Mouse (Mus musculus): ENCODE results near the gene Gm36028. TPM values are rescaled to one million over a fixed set of nuclear protein-coding genes. Genes with fewer than 3 reads are reported as not detected.

Gene Gm36028
- polyA plus RNA-seq, 1 experiment from 2014 or later = 0.88 TPM

DNA sequence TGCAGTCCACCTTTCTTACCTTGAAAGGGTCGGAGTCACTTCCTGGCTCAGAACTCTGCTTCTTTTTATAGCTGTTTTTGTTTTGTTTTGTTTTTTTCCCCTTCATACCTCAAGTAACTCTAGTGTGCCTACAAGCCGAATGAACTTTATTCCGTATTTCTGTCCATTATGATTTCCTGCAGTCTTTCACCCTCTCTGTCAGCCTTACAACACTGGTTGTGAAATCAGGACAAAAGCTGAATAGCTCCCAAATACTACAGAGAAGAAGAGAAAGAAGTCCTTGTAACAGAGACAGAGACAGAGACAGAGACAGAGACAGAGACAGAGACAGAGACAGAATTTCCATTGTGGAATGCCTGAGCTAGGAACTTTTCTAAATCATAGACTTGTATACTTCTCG lies 43.0 kb downstream of the Gm36028 start:
- DNase-seq (ENCODE audit: low spot score) = no peak
- no peak overlapping the region for H3K27ac ChIP-seq
- H3K9me3 ChIP-seq = no peaks in the 10 kb centered on the region
- H3K36me3 ChIP-seq = peaks cover 74% of the 10 kb centered on the region
- H3K27me3 ChIP-seq (ENCODE audit: insufficient read depth, poor library complexity, severe bottlenecking) = no peaks in the 10 kb centered on the region
- no peak overlapping the region for H3K4me3 ChIP-seq
- WGBS = 90% methylated on average over 4 of the region's 4 CpGs
- peaks cover 17% of the 10 kb centered on the region for H3K4me1 ChIP-seq

DNA sequence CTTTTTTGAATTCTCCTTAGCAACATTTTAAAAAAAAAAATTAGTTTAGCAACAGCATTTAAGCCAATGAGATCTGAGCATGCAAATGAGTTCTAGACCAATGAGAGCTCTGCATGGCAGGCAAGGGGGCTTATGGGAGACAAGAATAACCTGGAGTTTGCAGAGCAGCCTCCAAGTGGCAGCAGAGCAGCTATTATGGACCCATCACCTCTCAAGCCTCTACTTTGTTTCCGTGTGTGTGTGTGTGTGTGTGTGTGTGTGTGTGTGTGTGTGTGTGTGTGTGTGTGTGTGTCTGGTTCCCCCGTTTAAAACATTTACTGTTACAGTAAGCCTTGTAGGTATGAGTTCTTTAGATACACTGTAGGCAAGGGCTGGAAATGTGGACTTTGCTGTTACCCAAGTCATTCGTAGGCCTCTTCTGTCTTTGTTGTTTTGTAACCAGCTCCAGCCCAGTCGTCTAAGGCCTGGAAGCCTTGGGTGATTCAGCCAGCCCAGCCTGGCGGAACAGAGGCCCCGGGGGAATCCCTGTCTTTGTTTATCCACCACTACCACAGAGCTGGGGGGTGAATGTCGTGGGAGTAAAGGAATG lies 46.5 kb downstream of the Gm36028 start:
- WGBS = 39% methylated on average over 7 of the region's 7 CpGs
- Histone ChIP-seq H3K27ac (peak overlapping the region; percentile 73), H3K4me3 (no peak overlapping the region), H3K36me3 (peaks cover 57% of the 10 kb centered on the region), H3K4me1 (peaks cover 34% of the 10 kb centered on the region), H3K9me3 (no peaks in the 10 kb centered on the region), H3K27me3 (ENCODE audit: insufficient read depth, poor library complexity, severe bottlenecking) (no peaks in the 10 kb centered on the region)
- DNase-seq (ENCODE audit: low spot score) = peak; percentile 89

DNA sequence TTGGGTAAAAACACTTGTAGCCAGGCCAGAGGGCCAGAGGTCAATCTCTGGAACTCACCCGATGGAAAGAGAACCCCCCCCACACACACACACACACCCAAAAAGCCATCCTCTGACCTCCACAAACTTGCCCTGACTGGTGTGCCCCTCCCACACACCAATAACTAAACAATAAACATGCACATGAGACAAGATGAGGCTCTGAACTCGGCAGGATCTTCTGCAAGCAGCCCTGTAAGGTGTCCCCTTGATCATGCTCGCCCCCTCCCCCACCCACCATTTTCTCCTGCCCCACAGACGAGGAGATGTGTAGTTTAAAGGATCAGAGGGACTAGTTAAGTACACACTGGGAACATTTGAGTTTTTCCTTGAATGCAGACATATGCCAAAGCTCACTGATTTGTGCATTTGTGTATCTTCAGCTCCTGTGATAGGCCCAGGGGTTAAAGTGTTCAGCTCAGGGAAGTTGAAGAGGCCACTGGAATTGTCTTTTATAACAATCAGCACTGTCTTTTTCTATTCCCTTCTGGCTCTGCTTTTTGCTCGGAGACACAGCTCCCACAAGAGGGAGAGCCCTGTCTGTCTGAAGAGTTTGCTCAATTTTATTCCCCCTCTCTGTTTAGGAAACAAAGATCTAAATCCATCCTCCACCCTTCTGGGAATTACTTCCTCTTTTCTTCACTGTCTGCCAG lies 47.1 kb downstream of the Gm36028 start:
- DNase-seq (ENCODE audit: low spot score) = no peak
- H3K9me3 ChIP-seq = no peaks in the 10 kb centered on the region
- H3K36me3 ChIP-seq = peaks cover 52% of the 10 kb centered on the region
- peak overlapping the region; percentile 67; the same call in 1 of the 2 replicates for H3K27ac ChIP-seq
- peaks cover 40% of the 10 kb centered on the region for H3K4me1 ChIP-seq
- WGBS = 56% methylated on average over 5 of the region's 5 CpGs
- H3K4me3 ChIP-seq = no peak overlapping the region
- H3K27me3 ChIP-seq (ENCODE audit: insufficient read depth, poor library complexity, severe bottlenecking) = no peaks in the 10 kb centered on the region

DNA sequence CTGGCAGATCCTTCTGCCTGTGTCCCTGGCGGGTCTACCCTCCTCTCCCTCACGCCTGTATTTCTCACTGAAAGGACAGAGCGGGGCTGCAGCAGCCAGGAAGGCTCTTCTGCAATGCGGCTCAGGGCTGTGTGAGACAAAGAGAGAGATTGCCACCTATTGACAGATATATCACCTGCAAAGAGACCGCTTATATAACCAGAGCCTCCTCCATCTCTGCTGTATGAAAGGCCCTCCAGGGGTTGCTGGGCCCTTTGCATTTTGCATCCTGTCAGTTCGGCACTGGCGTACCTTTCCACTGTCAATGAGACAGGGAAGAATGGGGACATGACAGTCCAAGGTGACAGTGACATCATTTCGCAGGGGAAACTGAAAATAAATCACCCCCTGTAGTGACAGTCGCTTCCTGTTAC lies 48.5 kb downstream of the Gm36028 start:
- Histone ChIP-seq H3K9me3 (no peaks in the 10 kb centered on the region), H3K4me1 (peaks cover 46% of the 10 kb centered on the region), H3K27me3 (ENCODE audit: insufficient read depth, poor library complexity, severe bottlenecking) (no peaks in the 10 kb centered on the region), H3K4me3 (no peak overlapping the region), H3K27ac (peak overlapping the region; percentile 81), H3K36me3 (peaks cover 44% of the 10 kb centered on the region)
- WGBS = 44% methylated on average over 9 of the region's 9 CpGs
- no peak for DNase-seq (ENCODE audit: low spot score)

DNA sequence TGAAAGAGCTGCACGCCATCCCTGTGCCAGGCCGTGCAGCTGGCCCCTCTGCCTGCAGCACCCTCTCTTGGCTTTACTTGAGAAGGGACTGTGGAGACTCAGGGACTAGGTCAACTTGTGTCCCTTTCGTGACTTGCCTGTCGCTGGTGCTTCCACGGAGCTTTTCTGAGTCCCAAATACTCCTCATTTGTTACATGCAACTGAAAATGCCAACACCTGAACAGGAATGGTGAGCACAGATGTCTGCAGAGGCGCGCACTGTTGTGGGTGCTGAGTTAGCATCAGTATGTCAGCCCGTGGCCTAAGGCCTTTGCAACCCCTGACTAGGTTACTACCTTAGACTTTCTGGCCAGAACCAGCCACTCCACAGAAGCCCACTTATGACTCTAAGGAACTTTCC lies 49.1 kb downstream of the Gm36028 start:
- Histone ChIP-seq H3K36me3 (peaks cover 49% of the 10 kb centered on the region), H3K27ac (peak overlapping the region; percentile 81), H3K9me3 (no peaks in the 10 kb centered on the region), H3K4me3 (no peak overlapping the region), H3K27me3 (ENCODE audit: insufficient read depth, poor library complexity, severe bottlenecking) (no peaks in the 10 kb centered on the region), H3K4me1 (peaks cover 51% of the 10 kb centered on the region)
- 80% methylated on average over 8 of the region's 8 CpGs for WGBS
- no peak for DNase-seq (ENCODE audit: low spot score)

DNA sequence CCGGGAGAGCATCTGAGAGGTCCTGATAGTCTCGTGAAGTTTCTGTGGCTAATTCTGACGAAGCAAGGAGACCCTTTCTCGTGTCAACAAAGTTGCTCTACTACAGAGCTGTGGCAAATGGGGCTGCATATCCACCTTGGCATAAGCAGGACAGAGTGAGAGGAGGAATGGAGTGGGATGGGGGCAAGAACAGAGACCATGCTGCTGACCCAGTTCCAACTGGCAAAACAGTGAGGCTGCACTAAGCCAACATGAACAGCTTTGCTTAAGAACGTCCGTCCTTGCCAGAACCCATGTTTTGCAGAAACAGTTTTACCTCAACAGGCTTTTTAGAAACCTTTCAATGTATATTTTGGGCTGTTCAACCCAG lies 51.3 kb downstream of the Gm36028 start:
- DNase-seq (ENCODE audit: low spot score) = no peak
- WGBS = 80% methylated on average over 6 of the region's 6 CpGs
- H3K4me1 ChIP-seq = peaks cover 49% of the 10 kb centered on the region
- peak overlapping the region; percentile 69; the same call in 1 of the 2 replicates for H3K27ac ChIP-seq
- H3K9me3 ChIP-seq = no peaks in the 10 kb centered on the region
- H3K27me3 ChIP-seq (ENCODE audit: insufficient read depth, poor library complexity, severe bottlenecking) = no peaks in the 10 kb centered on the region
- no peak overlapping the region for H3K4me3 ChIP-seq
- peaks cover 44% of the 10 kb centered on the region for H3K36me3 ChIP-seq

DNA sequence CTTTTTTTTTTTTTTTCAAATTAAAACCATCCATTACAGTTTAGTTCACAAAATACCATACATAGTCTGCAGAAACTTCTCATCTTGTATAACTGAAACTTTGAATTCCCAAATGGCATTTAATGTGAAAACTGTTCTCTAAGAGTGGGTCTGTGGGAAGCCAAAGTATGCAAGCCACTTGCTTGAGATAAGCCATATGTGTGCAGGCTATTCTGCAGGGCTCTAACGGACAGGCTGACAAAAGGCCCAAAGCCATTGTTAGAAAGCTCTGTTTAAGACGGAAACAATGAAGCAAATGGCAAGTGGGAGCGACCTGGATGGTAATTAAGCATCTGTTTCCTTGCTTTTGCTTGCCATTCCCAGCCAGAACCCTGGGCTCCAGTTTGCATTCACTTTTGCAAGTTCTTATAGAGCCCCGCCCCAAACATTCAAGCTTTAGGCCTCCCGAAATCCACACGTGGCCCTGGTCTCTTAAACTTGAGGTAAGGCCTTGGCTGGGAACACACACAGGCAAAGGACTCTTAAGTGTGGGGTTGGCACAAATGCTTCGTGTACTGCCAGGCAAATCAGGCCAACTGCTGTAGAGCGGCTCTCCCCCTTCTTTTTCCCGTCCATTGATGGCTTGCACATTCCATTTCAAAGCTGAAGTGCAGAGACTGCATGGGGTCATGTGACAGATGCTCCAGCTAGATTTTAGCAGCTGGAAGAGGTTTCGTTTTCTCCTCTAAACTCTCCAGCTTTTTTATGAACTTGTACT lies 51.9 kb downstream of the Gm36028 start:
- Histone ChIP-seq H3K27me3 (ENCODE audit: insufficient read depth, poor library complexity, severe bottlenecking) (no peaks in the 10 kb centered on the region), H3K27ac (peak overlapping the region; percentile 69), H3K36me3 (peaks cover 49% of the 10 kb centered on the region), H3K4me3 (no peak overlapping the region), H3K4me1 (peaks cover 44% of the 10 kb centered on the region), H3K9me3 (no peaks in the 10 kb centered on the region)
- no peak for DNase-seq (ENCODE audit: low spot score)
- WGBS = 47% methylated on average over 10 of the region's 10 CpGs

DNA sequence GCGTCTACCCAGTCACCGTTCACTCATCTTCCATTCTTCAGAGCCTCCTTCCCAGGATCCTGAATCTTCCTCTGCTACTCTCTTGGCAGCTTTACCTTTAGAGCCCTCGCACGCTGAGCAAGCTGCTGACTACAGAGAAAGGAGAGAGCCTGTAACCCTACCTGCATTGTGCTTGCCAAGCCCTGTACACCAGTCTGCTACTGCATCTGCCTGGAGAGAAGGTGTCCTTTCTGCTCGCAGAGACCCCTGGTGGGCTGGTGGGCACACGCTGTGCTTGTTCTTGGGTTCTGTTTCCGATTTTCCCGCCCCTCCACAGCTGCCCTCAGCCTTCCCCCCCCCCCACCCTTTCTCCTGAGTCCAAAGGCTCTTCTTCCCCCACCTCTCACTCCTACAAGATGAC lies 53.7 kb downstream of the Gm36028 start:
- 82% methylated on average over 8 of the region's 8 CpGs for WGBS
- Histone ChIP-seq H3K36me3 (peaks cover 67% of the 10 kb centered on the region), H3K4me1 (peaks cover 27% of the 10 kb centered on the region), H3K27ac (no peak overlapping the region), H3K4me3 (no peak overlapping the region), H3K27me3 (ENCODE audit: insufficient read depth, poor library complexity, severe bottlenecking) (no peaks in the 10 kb centered on the region), H3K9me3 (no peaks in the 10 kb centered on the region)
- no peak for DNase-seq (ENCODE audit: low spot score)

DNA sequence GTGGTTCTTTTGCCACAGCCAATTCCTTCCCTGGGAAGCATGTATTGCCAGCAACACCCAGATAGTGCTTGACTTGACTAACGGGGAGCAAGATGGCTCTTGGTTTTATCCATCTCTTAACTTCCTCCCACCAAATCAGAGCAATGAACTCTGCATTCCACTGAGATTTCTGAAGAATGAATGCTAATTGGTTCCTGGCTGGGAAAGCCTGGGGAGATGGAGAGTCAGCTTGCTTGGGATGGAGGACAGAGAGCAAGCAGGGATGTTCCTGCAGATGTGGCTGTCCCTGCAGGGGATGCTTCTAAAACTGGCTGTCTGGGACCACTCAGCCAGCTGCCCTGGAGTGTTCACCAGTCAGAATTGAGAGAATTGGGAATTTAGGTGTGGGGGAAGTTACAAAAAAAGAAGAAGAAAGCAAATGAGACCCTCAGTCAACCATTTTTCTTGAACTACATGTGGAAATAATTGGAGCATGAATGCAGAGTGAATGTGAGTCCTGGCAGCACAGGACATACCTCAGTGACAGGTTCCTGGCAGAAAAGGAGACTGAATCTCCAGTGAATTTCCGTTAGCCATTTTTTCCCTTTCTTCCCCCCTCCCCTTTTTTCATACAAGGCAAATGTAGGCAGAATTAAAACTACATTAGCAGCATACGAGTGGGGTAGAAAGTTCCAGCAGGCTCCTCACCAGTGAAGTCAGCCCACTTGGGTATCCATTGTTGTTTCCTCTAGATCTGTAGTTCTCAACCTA lies 55.0 kb downstream of the Gm36028 start:
- peaks cover 20% of the 10 kb centered on the region for H3K4me1 ChIP-seq
- WGBS = 56% methylated on average over 3 of the region's 3 CpGs
- peaks cover 67% of the 10 kb centered on the region for H3K36me3 ChIP-seq
- H3K4me3 ChIP-seq = no peak overlapping the region
- DNase-seq (ENCODE audit: low spot score) = no peak
- H3K9me3 ChIP-seq = no peaks in the 10 kb centered on the region
- no peak overlapping the region for H3K27ac ChIP-seq
- no peaks in the 10 kb centered on the region for H3K27me3 ChIP-seq (ENCODE audit: insufficient read depth, poor library complexity, severe bottlenecking)

DNA sequence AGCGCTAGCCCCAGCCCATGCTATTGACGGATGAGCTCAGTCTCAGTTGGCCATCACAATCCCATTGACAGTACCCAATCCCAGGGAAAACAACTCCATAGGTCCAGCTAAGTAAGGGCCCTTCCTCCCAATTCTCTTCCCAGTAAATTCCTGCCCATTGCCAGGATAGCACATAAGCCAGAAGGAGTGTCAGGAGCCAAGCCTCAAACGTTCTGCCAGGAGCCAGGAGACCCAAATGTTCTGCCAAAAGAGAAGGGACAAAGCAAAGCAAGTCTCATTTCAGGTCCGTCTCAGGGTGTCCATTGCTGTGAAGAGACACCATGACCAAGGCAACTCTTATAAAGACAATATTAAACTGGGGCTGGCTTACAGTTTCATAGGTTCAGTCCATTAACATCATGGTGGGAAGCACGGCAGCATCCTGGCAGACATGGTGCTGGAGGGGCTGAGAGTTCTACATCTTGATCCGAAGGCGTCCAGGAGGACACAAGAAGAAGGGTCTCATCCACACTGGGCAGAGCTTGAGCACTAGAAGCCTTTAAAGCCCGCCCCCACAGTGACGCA lies 57.5 kb downstream of the Gm36028 start:
- DNase-seq (ENCODE audit: low spot score) = no peak
- WGBS = 89% methylated on average over 9 of the region's 9 CpGs
- Histone ChIP-seq H3K36me3 (peaks cover 68% of the 10 kb centered on the region), H3K27ac (no peak overlapping the region), H3K4me1 (peaks cover 10% of the 10 kb centered on the region), H3K27me3 (ENCODE audit: insufficient read depth, poor library complexity, severe bottlenecking) (no peaks in the 10 kb centered on the region), H3K9me3 (no peaks in the 10 kb centered on the region), H3K4me3 (no peak overlapping the region)

DNA sequence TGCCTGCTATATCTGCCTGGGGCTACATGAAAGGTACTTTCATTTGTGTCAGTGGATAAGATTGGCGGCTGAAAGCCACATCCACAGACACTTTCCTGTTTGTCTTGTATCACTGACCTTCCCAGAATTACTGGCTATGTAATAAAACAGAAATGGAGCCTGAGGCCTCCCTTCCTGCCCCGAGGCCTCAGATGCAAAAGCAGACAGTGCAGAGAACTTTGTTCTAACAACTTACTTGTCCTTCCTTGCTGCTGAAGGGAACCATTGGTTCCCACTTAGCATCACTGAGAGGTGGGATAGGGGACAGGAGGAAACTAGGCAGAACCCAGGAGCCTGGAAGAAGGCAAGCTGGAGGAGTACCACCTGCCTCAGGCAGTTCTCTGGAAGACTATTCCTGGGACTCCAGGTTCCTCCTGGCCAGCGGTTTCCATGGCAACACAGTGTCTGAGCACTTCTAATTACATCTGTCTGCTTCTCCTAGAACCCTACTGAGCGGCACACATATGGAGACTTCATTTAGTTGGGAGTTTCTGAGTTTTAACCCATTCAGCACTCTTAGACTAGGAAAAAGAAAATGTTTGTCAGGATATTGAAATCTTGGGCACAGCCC lies 58.2 kb downstream of the Gm36028 start:
- Histone ChIP-seq H3K4me3 (no peak overlapping the region), H3K4me1 (peaks cover 8% of the 10 kb centered on the region), H3K27me3 (ENCODE audit: insufficient read depth, poor library complexity, severe bottlenecking) (no peaks in the 10 kb centered on the region), H3K27ac (no peak overlapping the region), H3K36me3 (peaks cover 66% of the 10 kb centered on the region), H3K9me3 (no peaks in the 10 kb centered on the region)
- no peak for DNase-seq (ENCODE audit: low spot score)
- 82% methylated on average over 4 of the region's 4 CpGs for WGBS

DNA sequence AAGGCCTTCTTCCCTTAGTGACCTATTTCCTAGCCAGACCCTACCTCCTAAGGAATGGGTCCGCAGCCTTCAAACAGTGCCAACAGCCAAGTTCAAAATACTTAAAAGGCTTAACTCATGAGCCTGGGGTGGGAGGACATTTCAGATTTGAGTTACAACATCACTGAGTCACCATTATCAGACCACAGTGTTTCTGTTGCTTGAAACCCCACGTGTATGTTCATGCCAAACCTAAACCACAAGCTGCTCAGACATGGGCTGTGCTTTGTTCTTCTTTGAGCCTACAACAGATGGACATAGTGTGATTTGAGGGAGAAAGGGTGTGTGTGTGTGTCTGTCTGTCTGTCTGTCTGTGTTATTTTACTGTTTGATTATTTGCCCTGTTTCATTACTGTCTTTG lies 59.8 kb downstream of the Gm36028 start:
- Histone ChIP-seq H3K4me1 (0 out of 2 replicates have a peak, but pooled peaks cover 3% of the 10 kb centered on the region), H3K9me3 (no peaks in the 10 kb centered on the region), H3K27me3 (ENCODE audit: insufficient read depth, poor library complexity, severe bottlenecking) (no peaks in the 10 kb centered on the region), H3K36me3 (peaks cover 60% of the 10 kb centered on the region), H3K27ac (no peak overlapping the region), H3K4me3 (no peak overlapping the region)
- 74% methylated on average over 2 of the region's 2 CpGs for WGBS
- no peak for DNase-seq (ENCODE audit: low spot score)

Data from heart, embryonic 10.5 days (tissue).